ENCODE assay signal across 19 mouse cellular contexts in the genomic region with DNA sequence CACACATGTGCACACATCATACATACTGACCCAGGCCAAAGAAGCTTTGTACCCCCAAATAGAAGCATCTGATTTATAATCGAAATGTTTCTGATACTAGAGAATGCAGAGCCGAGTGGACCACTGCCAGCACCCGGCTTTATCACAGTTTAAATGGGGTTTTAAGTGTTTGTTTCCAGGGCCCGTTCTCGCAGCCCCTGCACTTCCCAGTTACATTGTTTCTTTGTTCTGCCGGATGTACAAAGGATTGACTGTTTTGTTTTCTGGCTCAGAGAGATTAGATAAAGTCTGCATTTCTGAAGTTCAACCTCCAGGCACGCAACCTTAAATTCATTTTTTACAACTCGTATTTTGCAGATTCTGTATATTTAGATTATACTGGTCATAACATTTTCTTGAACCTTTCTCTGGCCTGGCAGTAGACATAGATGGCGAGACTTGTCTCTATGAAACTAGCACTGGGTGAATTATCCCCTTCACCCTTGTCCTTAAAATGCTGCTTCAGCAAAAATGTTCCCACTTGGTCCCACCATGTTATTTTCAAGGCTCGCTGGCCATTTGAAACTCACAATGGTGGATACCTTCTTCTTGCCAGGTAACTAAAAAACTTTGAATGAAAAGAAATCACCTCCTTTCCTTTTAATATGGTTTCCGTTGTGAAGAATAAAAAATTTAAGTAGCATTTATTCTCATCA. TPM values are rescaled to one million over a fixed set of nuclear protein-coding genes. Genes with fewer than 3 reads are reported as not detected.
DNase-seq lines count a peak whose midpoint lies in the region; ATAC-seq lines count a peak whose summit lies in the region.
"Had no signal": no experiment of that assay in that cellular context is flagged by ENCODE, and none has a peak within 500 bp of the region (broad histone marks: within the 10 kb centered on the region; RNA-seq: fewer than 3 reads in every experiment).

No protein-coding gene starts in this region.

- no peak overlapping the region for H3K4me2 ChIP-seq in kidney, embryonic 16.5 days (replicated peaks; ENCODE audit: low read depth, low read length)
- peak overlapping the region; percentile 31 for H3K4me2 ChIP-seq in heart, embryonic 12.5 days
- H3K4me2 ChIP-seq: embryonic facial prominence, embryonic 13.5 days; hindbrain, embryonic 12.5 days; limb, embryonic 12.5 days had no signal

- H3K4me3 ChIP-seq in kidney, embryonic 16.5 days (ENCODE audit: low read length): no peak overlapping the region
- H3K4me3 ChIP-seq in heart, embryonic 12.5 days: no peak overlapping the region
- H3K4me3 ChIP-seq: embryonic facial prominence, embryonic 13.5 days; hindbrain, embryonic 12.5 days; limb, embryonic 12.5 days had no signal

- intact Hi-C loops in heart, postnatal 25 days (cut with DNase I): no loop called here
- intact Hi-C loops in left cerebral cortex, postnatal 10 days (cut with DNase I): no loop called here

- peak; percentile 50 for DNase-seq in kidney, postnatal 10 days
- peak; percentile 6 for DNase-seq in heart, postnatal 25 days (ENCODE audit: low spot score)
- DNase-seq in lung, postnatal 36 days: peak; percentile 66
- DNase-seq in cerebellum, postnatal 36 days: no peak
- no peak for DNase-seq in left cerebral cortex, postnatal 10 days (ENCODE audit: extremely low spot score in 1 of 2, low spot score in 2 of 2)
- DNase-seq: cerebellum, postnatal 10 days; gastrocnemius, postnatal 36 days; right cerebral cortex, postnatal 25 days; thymus, postnatal 36 days had no signal

- no peaks in the 10 kb centered on the region for H3K4me1 ChIP-seq in kidney, embryonic 16.5 days (ENCODE audit: insufficient read depth, low read length)
- H3K4me1 ChIP-seq in heart, embryonic 12.5 days (replicated peaks): peaks cover 11% of the 10 kb centered on the region
- H3K4me1 ChIP-seq: embryonic facial prominence, embryonic 13.5 days; hindbrain, embryonic 12.5 days; limb, embryonic 12.5 days had no signal

- H3K9ac ChIP-seq in kidney, embryonic 16.5 days (replicated peaks; ENCODE audit: low read length): no peak overlapping the region
- H3K9ac ChIP-seq in heart, embryonic 12.5 days: no peak overlapping the region
- H3K9ac ChIP-seq: embryonic facial prominence, embryonic 13.5 days; hindbrain, embryonic 12.5 days; limb, embryonic 12.5 days had no signal

- H3K27me3 ChIP-seq in kidney, embryonic 16.5 days (ENCODE audit: insufficient read depth, low read length): no peaks in the 10 kb centered on the region
- peaks cover 11% of the 10 kb centered on the region; the same call in 1 of the 2 replicates for H3K27me3 ChIP-seq in heart, embryonic 12.5 days (replicated peaks)
- H3K27me3 ChIP-seq: embryonic facial prominence, embryonic 13.5 days; hindbrain, embryonic 12.5 days; limb, embryonic 12.5 days; Patski had no signal

- no peaks in the 10 kb centered on the region for H3K36me3 ChIP-seq in kidney, embryonic 16.5 days (ENCODE audit: insufficient read depth, low read length)
- H3K36me3 ChIP-seq in heart, embryonic 12.5 days: no peaks in the 10 kb centered on the region
- H3K36me3 ChIP-seq: embryonic facial prominence, embryonic 13.5 days; hindbrain, embryonic 12.5 days; limb, embryonic 12.5 days had no signal

- H3K27ac ChIP-seq in kidney, embryonic 16.5 days (ENCODE audit: low read length): no peak overlapping the region
- no peak overlapping the region for H3K27ac ChIP-seq in heart, embryonic 12.5 days (ENCODE audit: poor library complexity, severe bottlenecking)
- H3K27ac ChIP-seq: embryonic facial prominence, embryonic 13.5 days; hindbrain, embryonic 12.5 days; limb, embryonic 12.5 days had no signal

- no peak for ATAC-seq in kidney, embryonic 16.5 days (ENCODE audit: low FRiP score, low TSS enrichment)
- no peak for ATAC-seq in heart, embryonic 12.5 days (ENCODE audit: insufficient number of reproducible peaks, low FRiP score)
- ATAC-seq: forebrain, embryonic 14.5 days; intestine, embryonic 16.5 days; Patski had no signal

- WGBS in kidney, embryonic 16.5 days: 66% methylated on average over 11 of the region's 11 CpGs
- 26% methylated on average over 11 of the region's 11 CpGs for WGBS in heart, embryonic 12.5 days

- H3K9me3 ChIP-seq in kidney, embryonic 16.5 days (ENCODE audit: low read length): no peaks in the 10 kb centered on the region
- no peaks in the 10 kb centered on the region for H3K9me3 ChIP-seq in heart, embryonic 12.5 days (replicated peaks)
- H3K9me3 ChIP-seq: embryonic facial prominence, embryonic 13.5 days; hindbrain, embryonic 12.5 days; limb, embryonic 12.5 days had no signal

RNA-seq across cellular contexts. Expression of a gene that starts 35.3 kb away (rescaled TPM):
- polyA plus RNA-seq in kidney, embryonic 16.5 days (2015; fragmentation: Nextera tagmentation; extraction: Ambion mirVana): 7.0 and 7.3 TPM in 2 replicates
- polyA plus RNA-seq in heart, embryonic 12.5 days (2016; fragmentation: Nextera tagmentation; extraction: Ambion mirVana): 11.1 and 14.6 TPM in 2 replicates
- total RNA-seq in heart, postnatal 25 days (2021): 10 to 100 TPM; 64.6 to 77.4 TPM
- 10 to 100 TPM; 19.0 to 19.9 TPM for total RNA-seq in left cerebral cortex, postnatal 10 days (2021)
- total RNA-seq: megakaryocyte, adult 5-6 weeks; monocyte, adult 5-6 weeks had no signal

Comparison
In these comparisons a context has a peak if more than half of its experiments do, and no peak if none do; other contexts are left out.
1. DNase-seq: peak in kidney, postnatal 10 days (single experiment), heart, postnatal 25 days (single experiment) and lung, postnatal 36 days (single experiment); none in cerebellum, postnatal 36 days (0 of 2) and left cerebral cortex, postnatal 10 days (0 of 2).